Comparison of ENCODE assay signal across 8 mouse cellular contexts in genomic region chr11:68807787-68808186, GRCm38 (mm10).
DNase-seq lines count a peak whose midpoint lies in the region; TF ChIP-seq lines count a peak whose summit lies in the region.

No protein-coding gene starts in this region.

- no peak for TF ChIP-seq POLR2A in cortical plate, adult 2 months (IDR thresholded peaks at IDR 0.05; ENCODE audit: extremely low read depth, insufficient read depth, low read length)

- no peak overlapping the region for H3K4me3 ChIP-seq in cortical plate, adult 2 months (ENCODE audit: insufficient read depth, low read length)

- peak; percentile 92 for TF ChIP-seq CTCF in cortical plate, adult 2 months (IDR thresholded peaks at IDR 0.05; ENCODE audit: extremely low read depth, insufficient read depth, low read length)

- no peaks in the 10 kb centered on the region for H3K4me1 ChIP-seq in cortical plate, adult 2 months (ENCODE audit: control insufficient read depth, insufficient read depth, low read length)

- intact Hi-C loops in gastrocnemius, postnatal 36 days (cut with DNase I), result loop anchor here (2.0 to 5.0 kb wide), 4 partner anchors 55 to 241 kb away; partner anchors contain the start of gene Ndel1

- no peak overlapping the region for H3K27ac ChIP-seq in cortical plate, adult 2 months (ENCODE audit: insufficient read depth, low read length)

- peak; percentile 58 to 71 for DNase-seq in CD8-positive naive resting alpha-beta T cell, adult 2 months (ENCODE audit: low read depth in 2 of 2, low spot score in 2 of 2)
- peak; percentile 80 for DNase-seq in ZHBTc4 (ENCODE audit: low read depth, low spot score)
- DNase-seq in gastrocnemius, postnatal 36 days, result peak; percentile 72 to 75
- peak; percentile 70 to 92 for DNase-seq in layer of hippocampus, postnatal 25 days (ENCODE audit: extremely low spot score in 1 of 2, low spot score in 1 of 2)
- DNase-seq in lung, postnatal 25 days (ENCODE audit: low spot score), result peak; percentile 62
- DNase-seq in skeletal muscle tissue, adult 2 months (ENCODE audit: low read depth, low spot score), result peak; percentile 25
- DNase-seq in urinary bladder, postnatal 4 days (ENCODE audit: low spot score in 2 of 2), result peak; percentile 43 to 83

Comparison
In these comparisons a context has a peak if more than half of its experiments do, and no peak if none do; other contexts are left out.
1. DNase-seq: peak in every context shown above with its lines; median percentile 81 in layer of hippocampus, postnatal 25 days; 80 in ZHBTc4; 74 in gastrocnemius, postnatal 36 days; 64 in CD8-positive naive resting alpha-beta T cell, adult 2 months; 63 in urinary bladder, postnatal 4 days; 62 in lung, postnatal 25 days; 25 in skeletal muscle tissue, adult 2 months.